Mouse (Mus musculus) lung, adult 2 months (tissue): ENCODE data around the gene Bloc1s1.

Experiments used
- CTCF ChIP-seq: fragments of 200-500 bp; IDR thresholded peaks from 2 replicates; pipeline ENCODE4 v1.5.1; 2011; ENCODE audit warnings: mild to moderate bottlenecking, low read length, control low read depth; ENCODE audit not compliant: insufficient read depth
- POLR2A ChIP-seq: fragments of 200-500 bp; IDR thresholded peaks from 2 replicates; pipeline ENCODE4 v1.6.1; 2011; ENCODE audit warnings: low read depth, mild to moderate bottlenecking, control low read depth, low read length, borderline replicate concordance; ENCODE audit errors: extremely low read depth

GRCm38 (mm10) chr10:128919966-128920365 is 3.9 kb downstream of the Bloc1s1 start:
- TF ChIP-seq CTCF (no peak), POLR2A (no peak)
